Mouse (Mus musculus) MEL (cell line): ENCODE measurements around the gene Aifm2. TPM values are rescaled to one million over a fixed set of nuclear protein-coding genes. Genes with fewer than 3 reads are reported as not detected.

Source experiments
- DNase-seq: peaks from one replicate; pipeline ENCODE4 v3.0.0; 2011; ENCODE audit warnings: low read depth, low spot score
- H3K27ac ChIP-seq: 2 replicates; pipeline ENCODE4 v1.5.1; 2012; ENCODE audit warnings: low read depth, mild to moderate bottlenecking, control low read depth, low read length, moderate library complexity; ENCODE audit not compliant: control insufficient read depth
- H3K27me3 ChIP-seq, 2 experiments: fragments of 150-350 bp in 1 of 2; sonication (generic) in 1 of 2; 2 replicates each; pipeline ENCODE4 v1.6.1; 2012; ENCODE audit warnings: low read length in 2 of 2, mild to moderate bottlenecking in 2 of 2, improper control_type of control experiment in 1 of 2, moderate library complexity in 1 of 2; ENCODE audit not compliant: insufficient read depth in 2 of 2, control insufficient read depth in 1 of 2
- H3K36me3 ChIP-seq, 2 experiments: 2 replicates each; pipeline ENCODE4 v1.6.1; 2012 to 2014; ENCODE audit warnings: low read length in 2 of 2, improper control_type of control experiment in 1 of 2, inconsistent platforms in 1 of 2, mild to moderate bottlenecking in 1 of 2; ENCODE audit not compliant: insufficient read depth in 2 of 2, control insufficient read depth in 1 of 2
- H3K4me1 ChIP-seq, 2 experiments: fragments of 150-350 bp in 1 of 2; sonication (generic) in 1 of 2; 2 replicates each; pipeline ENCODE4 v1.6.1; 2012; ENCODE audit warnings: low read length in 2 of 2, improper control_type of control experiment in 1 of 2, mild to moderate bottlenecking in 1 of 2; ENCODE audit not compliant: insufficient read depth in 2 of 2, control insufficient read depth in 1 of 2
- H3K4me3 ChIP-seq, 2 experiments: fragments of 150-350 bp in 1 of 2; sonication (generic) in 1 of 2; 2 replicates each; pipeline ENCODE4 v1.5.1; 2012; ENCODE audit warnings: low read depth in 2 of 2, low read length in 2 of 2, mild to moderate bottlenecking in 2 of 2, moderate library complexity in 2 of 2, control low read depth in 1 of 2, improper control_type of control experiment in 1 of 2; ENCODE audit not compliant: control insufficient read depth in 1 of 2, insufficient read depth in 1 of 2
- H3K79me2 ChIP-seq: 2 replicates; pipeline ENCODE4 v1.6.1; 2012; ENCODE audit warnings: mild to moderate bottlenecking, low read length, moderate library complexity; ENCODE audit not compliant: control insufficient read depth, poor library complexity, insufficient read depth
- H3K9ac ChIP-seq: 2 replicates; pipeline ENCODE4 v1.6.1; 2012; ENCODE audit warnings: low read depth, mild to moderate bottlenecking, control low read depth, low read length, moderate library complexity; ENCODE audit not compliant: control insufficient read depth, poor library complexity, severe bottlenecking
- H3K9me3 ChIP-seq: fragments of 150-350 bp; sonication (generic); replicated peaks from 2 replicates; pipeline ENCODE4 v1.6.1; 2012; ENCODE audit warnings: mild to moderate bottlenecking, low read length, improper control_type of control experiment, moderate library complexity; ENCODE audit not compliant: insufficient read depth
- BHLHE40 ChIP-seq: IDR thresholded peaks from 2 replicates; pipeline ENCODE4 v1.6.1; 2012; ENCODE audit warnings: low read depth, mild to moderate bottlenecking, inconsistent platforms, low read length, improper control_type of control experiment, borderline replicate concordance
- CHD1 ChIP-seq: IDR thresholded peaks from 2 replicates; pipeline ENCODE4 v1.6.1; 2012; ENCODE audit warnings: low read depth, mild to moderate bottlenecking, inconsistent platforms, low read length, improper control_type of control experiment
- CHD2 ChIP-seq: IDR thresholded peaks from 2 replicates; pipeline ENCODE4 v1.6.1; 2011; ENCODE audit warnings: low read length, improper control_type of control experiment
- CTCF ChIP-seq, 3 experiments: IDR thresholded peaks in 2 of 3; conservative IDR thresholded peaks in 1 of 3; 2 replicates each; pipeline ENCODE4 v1.5.1; 2011 to 2012; ENCODE audit warnings: low read length in 3 of 3, low read depth in 2 of 3, mild to moderate bottlenecking in 2 of 3, improper control_type of control experiment in 1 of 3, inconsistent platforms in 1 of 3, mixed read lengths in 1 of 3, moderate library complexity in 1 of 3; ENCODE audit not compliant: control insufficient read depth in 1 of 3, insufficient read depth in 1 of 3, poor library complexity in 1 of 3, severe bottlenecking in 1 of 3
- E2F4 ChIP-seq: IDR thresholded peaks from 2 replicates; pipeline ENCODE4 v1.6.1; 2011; ENCODE audit warnings: low read depth, low read length, improper control_type of control experiment, borderline replicate concordance
- ELF1 ChIP-seq: IDR thresholded peaks from 2 replicates; pipeline ENCODE4 v1.6.1; 2014; ENCODE audit warnings: low read depth, mild to moderate bottlenecking, inconsistent platforms, low read length, improper control_type of control experiment, moderate library complexity
- EP300 ChIP-seq, 2 experiments: IDR thresholded peaks; 2 replicates each; pipeline ENCODE4 v1.6.1; 2011; ENCODE audit warnings: improper control_type of control experiment in 2 of 2, low read length in 2 of 2, low read depth in 1 of 2, mild to moderate bottlenecking in 1 of 2
- GABPA ChIP-seq: IDR thresholded peaks from 2 replicates; pipeline ENCODE4 v1.6.1; 2012; ENCODE audit warnings: low read depth, mild to moderate bottlenecking, inconsistent platforms, low read length, improper control_type of control experiment, moderate library complexity
- GATA1 ChIP-seq: IDR thresholded peaks from 2 replicates; pipeline ENCODE4 v1.6.1; 2011; ENCODE audit warnings: low read depth, low read length, improper control_type of control experiment
- HCFC1 ChIP-seq: IDR thresholded peaks from 2 replicates; pipeline ENCODE4 v1.6.1; 2012; ENCODE audit warnings: low read depth, mild to moderate bottlenecking, inconsistent platforms, low read length, improper control_type of control experiment, moderate library complexity
- JUND ChIP-seq: IDR thresholded peaks from 2 replicates; pipeline ENCODE4 v1.6.1; 2011; ENCODE audit warnings: low read depth, mild to moderate bottlenecking, improper control_type of control experiment, low read length
- KAT2A ChIP-seq: conservative IDR thresholded peaks from 2 replicates; pipeline ENCODE4 v1.6.1; 2012; ENCODE audit warnings: low read depth, low read length, improper control_type of control experiment, inconsistent platforms
- MAFK ChIP-seq: IDR thresholded peaks from 2 replicates; pipeline ENCODE4 v1.6.1; 2011; ENCODE audit warnings: low read depth, mild to moderate bottlenecking, low read length, improper control_type of control experiment, borderline replicate concordance
- MAX ChIP-seq: IDR thresholded peaks from 2 replicates; pipeline ENCODE4 v1.6.1; 2011; ENCODE audit warnings: low read length, improper control_type of control experiment
- MEF2A ChIP-seq: IDR thresholded peaks from 2 replicates; pipeline ENCODE4 v1.6.1; 2014; ENCODE audit warnings: low read depth, mild to moderate bottlenecking, inconsistent platforms, low read length, improper control_type of control experiment; ENCODE audit not compliant: poor library complexity, insufficient replicate concordance, severe bottlenecking; ENCODE audit errors: extremely low read depth
- MYC ChIP-seq: IDR thresholded peaks from 2 replicates; pipeline ENCODE4 v1.6.1; 2011; ENCODE audit warnings: low read depth, mild to moderate bottlenecking, low read length, improper control_type of control experiment, moderate library complexity
- NELFE ChIP-seq: IDR thresholded peaks from 2 replicates; pipeline ENCODE4 v1.6.1; 2011; ENCODE audit warnings: low read depth, low read length, improper control_type of control experiment
- NRF1 ChIP-seq: IDR thresholded peaks from 2 replicates; pipeline ENCODE4 v1.6.1; 2014; ENCODE audit warnings: low read depth, mild to moderate bottlenecking, inconsistent platforms, low read length, improper control_type of control experiment, moderate library complexity; ENCODE audit not compliant: poor library complexity, insufficient read depth, severe bottlenecking
- POLR2A ChIP-seq, 2 experiments: IDR thresholded peaks; 2 replicates each; pipeline ENCODE4 v1.6.1; 2011 to 2012; ENCODE audit warnings: low read length in 2 of 2, mild to moderate bottlenecking in 2 of 2, control low read depth in 1 of 2, improper control_type of control experiment in 1 of 2, low read depth in 1 of 2, moderate library complexity in 1 of 2; ENCODE audit not compliant: control insufficient read depth in 1 of 2, insufficient read depth in 1 of 2, poor library complexity in 1 of 2
- POLR2AphosphoS2 ChIP-seq: IDR thresholded peaks from 2 replicates; pipeline ENCODE4 v1.6.1; 2011; ENCODE audit warnings: low read length, improper control_type of control experiment
- POLR2AphosphoS5 ChIP-seq: IDR thresholded peaks from 2 replicates; pipeline ENCODE4 v1.6.1; 2012; ENCODE audit warnings: low read depth, borderline replicate concordance, mild to moderate bottlenecking, inconsistent platforms, low read length, moderate library complexity, mixed read lengths
- RAD21 ChIP-seq: IDR thresholded peaks from 2 replicates; pipeline ENCODE4 v1.6.1; 2011; ENCODE audit warnings: mild to moderate bottlenecking, low read depth, low read length, improper control_type of control experiment
- SIN3A ChIP-seq: IDR thresholded peaks from 2 replicates; pipeline ENCODE4 v1.6.1; 2012; ENCODE audit warnings: low read length, improper control_type of control experiment, inconsistent platforms
- SMC3 ChIP-seq: IDR thresholded peaks from 2 replicates; pipeline ENCODE4 v1.6.1; 2011; ENCODE audit warnings: low read depth, low read length, improper control_type of control experiment
- TAL1 ChIP-seq: IDR thresholded peaks from 2 replicates; pipeline ENCODE4 v1.6.1; 2012; ENCODE audit warnings: mild to moderate bottlenecking, inconsistent platforms, low read length, moderate library complexity, mixed read lengths
- TBP ChIP-seq: IDR thresholded peaks from 2 replicates; pipeline ENCODE4 v1.8.0; 2011; ENCODE audit warnings: low read depth, low read length, improper control_type of control experiment
- TCF12 ChIP-seq: IDR thresholded peaks from 2 replicates; pipeline ENCODE4 v1.6.1; 2014; ENCODE audit warnings: low read depth, mild to moderate bottlenecking, inconsistent platforms, low read length, improper control_type of control experiment, moderate library complexity
- USF2 ChIP-seq, 2 experiments: IDR thresholded peaks; 2 replicates each; pipeline ENCODE4 v1.6.1; 2011 to 2012; ENCODE audit warnings: improper control_type of control experiment in 2 of 2, low read length in 2 of 2, borderline replicate concordance in 1 of 2, inconsistent platforms in 1 of 2, low read depth in 1 of 2, mild to moderate bottlenecking in 1 of 2; ENCODE audit not compliant: insufficient read depth in 1 of 2
- ZC3H11A ChIP-seq: IDR thresholded peaks from 2 replicates; pipeline ENCODE4 v1.6.1; 2012; ENCODE audit warnings: low read depth, mild to moderate bottlenecking, inconsistent platforms, low read length, improper control_type of control experiment
- ZKSCAN1 ChIP-seq: IDR thresholded peaks from 2 replicates; pipeline ENCODE4 v1.6.1; 2012; ENCODE audit warnings: low read depth, mild to moderate bottlenecking, inconsistent platforms, low read length, improper control_type of control experiment, moderate library complexity
- polyA plus RNA-seq, 2 experiments: library from polyadenylated mRNA; stranded (reverse) in 1 of 2; unstranded in 1 of 2; fragments of >175 nt in 1 of 2; fragments of >200 nt in 1 of 2; gene quantifications; 2 replicates each; pipeline versions ENCODE4 v1.2.1 to v1.2.4; 2012; ENCODE audit warnings: low replicate concordance in 2 of 2, low read depth in 1 of 2; ENCODE audit not compliant: insufficient read length in 2 of 2, insufficient read depth in 1 of 2, missing spikeins in 1 of 2
- total RNA-seq: library from RNA; depleted of rRNA; stranded (reverse); fragments of 300-350 nt; gene quantifications from 2 replicates; pipeline ENCODE4 v1.2.3, GENCODE M21; 2012

Gene Aifm2
- total and polyA plus RNA-seq, 3 experiments, result 13.4 to 17.7 TPM; not detected in 1

DNA sequence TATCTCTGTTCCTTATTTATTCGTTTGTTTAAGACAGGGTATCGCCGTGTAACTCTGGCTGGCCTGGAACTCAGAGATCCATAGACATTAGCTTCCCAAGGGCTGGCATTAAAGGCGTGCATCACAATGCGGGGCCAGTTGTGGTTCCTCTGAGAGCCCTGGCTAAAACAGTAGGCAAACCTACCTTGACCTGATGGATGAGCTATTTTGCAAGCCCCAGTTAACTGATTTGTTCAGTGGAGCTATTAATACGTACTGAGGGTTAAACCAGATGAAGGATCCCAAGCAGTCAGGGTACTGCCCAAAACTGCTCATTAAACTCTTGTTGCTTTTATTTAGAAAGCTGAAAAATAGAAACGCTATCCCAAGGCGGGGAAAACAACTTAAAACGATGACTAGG, 35.5 kb upstream of the Aifm2 start:
- Histone ChIP-seq H3K27me3 (no peaks in the 10 kb centered on the region), H3K27ac (peak overlapping the region; percentile 72), H3K79me2 (peaks cover 34% of the 10 kb centered on the region), H3K4me1 (peaks cover 6 to 11% of the 10 kb centered on the region in 2 experiments), H3K4me3 (peak overlapping the region; percentile 74 to 85), H3K9ac (peak overlapping the region; percentile 84), H3K36me3 (peaks cover 7 to 27% of the 10 kb centered on the region in 2 experiments), H3K9me3 (no peaks in the 10 kb centered on the region)
- no peak for DNase-seq
- TF ChIP-seq CHD1 (0 out of 2 replicates have a peak, but pooled peaks have one; percentile 48), POLR2AphosphoS2 (no peak)
- TF ChIP-seq, all 39 proteins: peak for 1

DNA sequence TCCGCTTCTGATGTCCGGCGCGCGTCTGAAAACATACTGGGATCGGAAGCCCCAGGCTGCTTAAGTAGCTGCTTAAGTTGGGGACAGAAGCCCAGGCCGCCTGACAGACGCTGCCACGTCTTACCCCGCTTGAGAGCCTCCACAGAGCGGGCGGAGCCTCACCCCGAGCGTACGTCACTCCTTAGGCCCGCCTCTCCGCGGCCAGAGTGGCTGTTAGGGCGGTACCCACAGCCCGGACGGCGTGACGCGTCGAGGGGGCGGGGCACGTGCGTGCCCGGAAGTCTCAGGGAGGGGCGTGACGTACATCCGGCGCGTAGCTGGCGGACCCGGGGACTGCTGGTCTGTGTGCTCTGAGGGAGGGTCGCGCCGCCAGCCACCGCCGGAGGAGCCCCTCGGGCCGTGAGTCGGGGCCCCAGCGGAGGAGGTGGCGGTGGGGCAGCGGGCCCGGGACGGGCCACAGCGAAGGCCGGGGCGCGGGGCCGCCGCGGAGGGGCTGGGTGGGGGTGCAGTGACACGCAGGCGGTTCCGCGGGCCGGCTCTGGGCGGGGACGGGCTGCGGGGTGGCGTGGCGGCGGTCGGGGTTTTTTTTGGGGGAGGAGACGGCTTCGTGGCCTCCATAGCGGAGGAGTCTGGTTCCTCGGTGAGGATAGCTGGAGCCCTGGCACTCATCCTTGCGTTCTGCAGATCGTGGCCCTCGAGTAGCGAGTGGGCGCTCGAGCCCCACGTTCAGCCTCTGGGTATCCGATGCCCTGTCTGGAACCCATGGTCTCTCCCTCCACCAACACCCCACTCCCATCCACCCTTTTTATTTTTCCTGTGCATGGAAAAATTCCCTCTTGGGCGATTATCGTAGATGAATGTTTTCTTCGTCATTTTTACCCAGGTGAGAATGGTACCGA, 34.8 kb upstream of the Aifm2 start, which contains the start of gene Sar1a:
Sar1a (plus strand) TSS at position 285 of the 899 bp plus-strand sequence.
- H3K27me3 ChIP-seq, result no peaks in the 10 kb centered on the region
- H3K9ac ChIP-seq, result peak within 1 kb of the TSS; percentile 84
- H3K27ac ChIP-seq, result peak within 1 kb of the TSS; percentile 72
- peaks cover 6 to 11% of the 10 kb centered on the region in 2 experiments for H3K4me1 ChIP-seq
- H3K36me3 ChIP-seq, result peaks cover 13 to 26% of the 10 kb centered on the region in 2 experiments
- peak; percentile 98 for DNase-seq
- H3K4me3 ChIP-seq, result peak within 1 kb of the TSS; percentile 93 to 98
- H3K79me2 ChIP-seq, result peaks cover 34% of the 10 kb centered on the region
- H3K9me3 ChIP-seq, result no peaks in the 10 kb centered on the region
- TF ChIP-seq ZKSCAN1 (no peak), E2F4 (no peak), MAX (peak; percentile 79), RAD21 (no peak), NELFE (peak; percentile 83), TCF12 (no peak), ZC3H11A (no peak), GATA1 (no peak), TBP (peak; percentile 60), MAFK (no peak), NRF1 (no peak), CHD1 (no peak), ELF1 (peak; percentile 62), KAT2A (no peak; the same call in 1 of the 2 replicates), MEF2A (no peak), SIN3A (peak; percentile 69; the same call in 1 of the 2 replicates), POLR2A (IDR thresholded peaks at IDR 0.05; ENCODE audit: control insufficient read depth in 1 of 2, insufficient read depth in 1 of 2, low read depth in 1 of 2, low read length in 2 of 2, poor library complexity in 1 of 2) (peak; percentile 69 to 88), HCFC1 (peak; percentile 86), BHLHE40 (no peak), JUND (no peak), CHD2 (no peak), POLR2AphosphoS5 (no peak; the same call in 1 of the 2 replicates), USF2 (IDR thresholded peaks at IDR 0.05; ENCODE audit: borderline replicate concordance in 1 of 2, insufficient read depth in 1 of 2, low read depth in 1 of 2, low read length in 2 of 2) (no peak), SMC3 (no peak), CTCF (IDR thresholded peaks at IDR 0.05 in 2 of 3, conservative IDR thresholded peaks at IDR 0.05 in 1 of 3; ENCODE audit: control insufficient read depth in 1 of 3, insufficient read depth in 1 of 3, low read depth in 2 of 3, low read length in 3 of 3, poor library complexity in 1 of 3, severe bottlenecking in 1 of 3) (no peak), TAL1 (no peak), GABPA (no peak), MYC (no peak), EP300 (IDR thresholded peaks at IDR 0.05; ENCODE audit: low read depth in 1 of 2, low read length in 2 of 2) (no peak)
